Mouse (Mus musculus) G1E (cell line): ENCODE results near the gene Vmn1r40.

ENCODE experiments used
- CTCF ChIP-seq: IDR thresholded peaks from 2 replicates; pipeline ENCODE4 v1.5.1; 2012; ENCODE audit warnings: low read depth, low read length, inconsistent platforms, mixed read lengths
- GATA1 ChIP-seq: IDR thresholded peaks from 2 replicates; pipeline ENCODE4 v1.6.1; 2012; ENCODE audit warnings: borderline replicate concordance, low read length, inconsistent platforms, mixed read lengths

DNA sequence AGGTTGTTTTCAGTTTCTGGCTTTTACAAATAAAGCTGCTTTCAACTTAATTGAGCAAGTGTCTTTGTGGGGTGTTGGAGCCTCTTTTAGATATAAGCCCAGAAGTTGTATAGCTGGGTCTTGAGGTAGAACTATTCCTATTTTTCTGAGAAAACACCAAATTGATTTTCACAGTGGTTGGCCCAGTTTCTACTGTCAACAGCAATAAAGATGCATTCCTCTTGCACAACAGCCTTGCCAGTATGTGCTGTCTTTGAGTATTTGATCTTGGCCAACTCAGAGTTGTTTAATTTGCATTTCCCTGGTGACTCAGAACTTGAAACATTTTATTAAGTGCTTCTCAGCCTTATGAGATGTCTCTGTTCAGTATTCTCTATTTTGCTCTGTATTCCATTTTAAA is 10.7 kb downstream of the Vmn1r40 start:
- TF ChIP-seq GATA1 (no peak), CTCF (no peak)
